Mouse (Mus musculus) bone marrow macrophage, adult 2 months (primary cell): ENCODE results near the gene Myo16. TPM values are rescaled to one million over a fixed set of nuclear protein-coding genes. Genes with fewer than 3 reads are reported as not detected.

Source experiments
- H3K27ac ChIP-seq: 2 replicates; pipeline ENCODE4 v1.5.1; 2012; ENCODE audit warnings: low read depth, low read length; ENCODE audit not compliant: insufficient read depth
- H3K4me1 ChIP-seq: 2 replicates; pipeline ENCODE4 v1.6.1; 2012; ENCODE audit warnings: low read length; ENCODE audit not compliant: control insufficient read depth, insufficient read depth
- H3K4me3 ChIP-seq: 2 replicates; pipeline ENCODE4 v1.5.1; 2012; ENCODE audit warnings: mild to moderate bottlenecking, low read length, moderate library complexity; ENCODE audit not compliant: insufficient read depth
- CTCF ChIP-seq: IDR thresholded peaks from 2 replicates; pipeline ENCODE4 v1.5.1; 2012; ENCODE audit warnings: low read depth, mild to moderate bottlenecking, low read length, moderate library complexity
- POLR2A ChIP-seq: IDR thresholded peaks from 2 replicates; pipeline ENCODE4 v1.6.1; 2012; ENCODE audit warnings: mild to moderate bottlenecking, low read depth, low read length, borderline replicate concordance
- polyA plus RNA-seq: library from polyadenylated mRNA; stranded (reverse); fragments of >200 nt; gene quantifications from 2 replicates; pipeline ENCODE4 v1.2.4, GENCODE M21; 2012; ENCODE audit not compliant: missing spikeins, insufficient read depth, insufficient read length

Gene Myo16
- polyA plus RNA-seq, 1 experiment = not detected

- Histone ChIP-seq H3K4me1 (peaks cover 8% of the 10 kb centered on the region), H3K27ac (no peak overlapping the region), H3K4me3 (no peak overlapping the region)
- no peak for TF ChIP-seq POLR2A
These were observed 489.5 kb downstream of the Myo16 start for GRCm38 (mm10) chr8:10643244-10643643.

GRCm38 (mm10) chr8:10644481-10644880, 490.8 kb downstream of the Myo16 start:
- H3K27ac ChIP-seq = no peak overlapping the region
- TF ChIP-seq CTCF (no peak), POLR2A (no peak)
- peaks cover 8% of the 10 kb centered on the region for H3K4me1 ChIP-seq
- H3K4me3 ChIP-seq = no peak overlapping the region

GRCm38 (mm10) chr8:10645740-10646139, 492.0 kb downstream of the Myo16 start:
- Histone ChIP-seq H3K4me1 (peaks cover 8% of the 10 kb centered on the region), H3K4me3 (no peak overlapping the region), H3K27ac (no peak overlapping the region)
- TF ChIP-seq CTCF (no peak), POLR2A (no peak)

- Histone ChIP-seq H3K27ac (no peak overlapping the region), H3K4me1 (peaks cover 8% of the 10 kb centered on the region), H3K4me3 (no peak overlapping the region)
- TF ChIP-seq POLR2A = no peak
- TF ChIP-seq CTCF = no peak
These were observed 492.8 kb downstream of the Myo16 start for GRCm38 (mm10) chr8:10646485-10646884.

- TF ChIP-seq POLR2A (no peak), CTCF (no peak)
- Histone ChIP-seq H3K4me1 (peaks cover 4% of the 10 kb centered on the region; the same call in 1 of the 2 replicates), H3K27ac (no peak overlapping the region), H3K4me3 (no peak overlapping the region)
These were observed 498.0 kb downstream of the Myo16 start for GRCm38 (mm10) chr8:10651546-10652315.

GRCm38 (mm10) chr8:10653282-10653681, 499.6 kb downstream of the Myo16 start:
- H3K27ac ChIP-seq = no peak overlapping the region
- H3K4me3 ChIP-seq = no peak overlapping the region
- TF ChIP-seq POLR2A (no peak), CTCF (no peak)
- peaks cover 4% of the 10 kb centered on the region; the same call in 1 of the 2 replicates for H3K4me1 ChIP-seq

- no peak overlapping the region for H3K27ac ChIP-seq
- H3K4me3 ChIP-seq = no peak overlapping the region
- H3K4me1 ChIP-seq = peaks cover 4% of the 10 kb centered on the region; the same call in 1 of the 2 replicates
- TF ChIP-seq POLR2A (no peak), CTCF (no peak)
These were observed 501.3 kb downstream of the Myo16 start for GRCm38 (mm10) chr8:10654922-10655518.

GRCm38 (mm10) chr8:10663770-10664470, 510.2 kb downstream of the Myo16 start:
- H3K4me1 ChIP-seq = peaks cover 12% of the 10 kb centered on the region
- H3K27ac ChIP-seq = peak overlapping the region; percentile 87
- no peak overlapping the region for H3K4me3 ChIP-seq
- TF ChIP-seq CTCF (no peak), POLR2A (no peak)

- TF ChIP-seq CTCF (no peak), POLR2A (no peak)
- H3K4me3 ChIP-seq = no peak overlapping the region
- peaks cover 12% of the 10 kb centered on the region for H3K4me1 ChIP-seq
- no peak overlapping the region for H3K27ac ChIP-seq
These were observed 511.3 kb downstream of the Myo16 start for GRCm38 (mm10) chr8:10664861-10665543.
